8 mouse cellular contexts compared by ENCODE assay signal in the genomic region with DNA sequence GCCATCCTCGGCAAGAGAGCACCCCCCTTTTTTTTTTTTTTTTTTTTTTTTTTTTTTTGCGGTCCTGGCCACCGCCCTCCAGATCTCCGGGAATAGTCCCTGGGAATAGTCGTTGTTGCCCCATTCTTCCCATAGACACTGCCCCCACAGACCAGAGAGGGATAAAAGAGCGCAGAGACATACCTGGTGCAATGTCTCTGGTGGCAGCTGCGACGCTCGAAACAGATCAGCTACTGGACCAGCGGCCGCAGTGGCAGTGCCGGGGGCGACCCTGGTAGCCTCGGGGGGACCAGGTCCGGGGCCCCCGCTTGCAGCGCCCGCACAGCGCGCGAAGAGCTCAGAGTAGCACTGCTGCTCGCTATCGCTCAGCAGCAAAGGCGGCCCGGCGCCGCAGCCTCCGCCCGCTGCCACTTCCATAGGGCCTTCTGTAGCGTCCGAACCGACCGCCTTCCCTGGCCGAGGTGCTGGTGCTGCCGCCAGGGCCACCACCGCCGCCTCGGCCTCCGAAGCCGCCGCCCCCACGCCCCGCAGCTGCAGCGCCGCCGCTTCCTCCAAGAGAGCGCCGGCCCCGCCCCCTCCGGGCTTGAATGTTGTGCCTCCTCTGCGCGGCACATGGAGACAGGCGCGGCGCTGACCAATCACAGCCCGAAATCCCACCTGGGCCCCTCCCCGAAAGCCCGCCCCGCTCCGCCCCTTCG. TPM values are rescaled to one million over a fixed set of nuclear protein-coding genes. Genes with fewer than 3 reads are reported as not detected.
DNase-seq lines count a peak whose midpoint lies in the region; ATAC-seq and TF ChIP-seq lines count a peak whose summit lies in the region.

A gene (minus strand): TSS at position 559 of the 698 bp plus-strand sequence.

- TF ChIP-seq CTCF in small intestine, adult 2 months (IDR thresholded peaks at IDR 0.05; ENCODE audit: extremely low read depth, insufficient read length, insufficient replicate concordance, low read depth, low read length): no peak

- H3K9me3 ChIP-seq in embryonic facial prominence, embryonic 10.5 days: no peaks in the 10 kb centered on the region
- no peaks in the 10 kb centered on the region for H3K9me3 ChIP-seq in midbrain, embryonic 10.5 days (replicated peaks)

- H3K27ac ChIP-seq in embryonic facial prominence, embryonic 10.5 days (replicated peaks): no peak within 1 kb of the TSS
- peak within 1 kb of the TSS; percentile 68 for H3K27ac ChIP-seq in midbrain, embryonic 10.5 days (replicated peaks)
- H3K27ac ChIP-seq in small intestine, adult 2 months (ENCODE audit: insufficient read depth, low read depth, low read length): peak within 1 kb of the TSS; percentile 59

- H3K36me3 ChIP-seq in embryonic facial prominence, embryonic 10.5 days (replicated peaks): no peaks in the 10 kb centered on the region
- no peaks in the 10 kb centered on the region for H3K36me3 ChIP-seq in midbrain, embryonic 10.5 days
- H3K36me3 ChIP-seq in small intestine, adult 2 months (ENCODE audit: control insufficient read depth, insufficient read depth, low read length): no peaks in the 10 kb centered on the region

- H3K4me3 ChIP-seq in embryonic facial prominence, embryonic 10.5 days: peak within 1 kb of the TSS; percentile 65
- peak within 1 kb of the TSS; percentile 62 for H3K4me3 ChIP-seq in midbrain, embryonic 10.5 days
- peak within 1 kb of the TSS; percentile 93 for H3K4me3 ChIP-seq in small intestine, adult 2 months (ENCODE audit: low read depth, low read length)

- intact Hi-C loops in left cerebral cortex, postnatal 4 days (cut with DNase I): no loop called here

- peak; percentile 26 to 29 for DNase-seq in adrenal gland, postnatal 4 days (ENCODE audit: low spot score in 2 of 2)
- peak; percentile 86 for DNase-seq in embryonic facial prominence, embryonic 10.5 days (ENCODE audit: low spot score)
- peak; percentile 75 for DNase-seq in kidney, adult 11 months
- DNase-seq in left cerebral cortex, postnatal 4 days: peak; percentile 80
- peak; percentile 69 for DNase-seq in midbrain, embryonic 10.5 days (ENCODE audit: low spot score)
- DNase-seq in adipocyte (ENCODE audit: low spot score): no peak

- H3K4me1 ChIP-seq in embryonic facial prominence, embryonic 10.5 days: no peaks in the 10 kb centered on the region
- no peaks in the 10 kb centered on the region for H3K4me1 ChIP-seq in midbrain, embryonic 10.5 days
- H3K4me1 ChIP-seq in small intestine, adult 2 months (ENCODE audit: control insufficient read depth, insufficient read depth, insufficient read length, low read length): 0 out of 2 replicates have a peak, but pooled peaks cover 2% of the 10 kb centered on the region

- H3K27me3 ChIP-seq in embryonic facial prominence, embryonic 10.5 days (replicated peaks; ENCODE audit: low read depth, poor library complexity, severe bottlenecking): peaks cover 78% of the 10 kb centered on the region
- H3K27me3 ChIP-seq in midbrain, embryonic 10.5 days (ENCODE audit: low read depth, poor library complexity, severe bottlenecking): peaks cover 87% of the 10 kb centered on the region
- H3K27me3 ChIP-seq in small intestine, adult 2 months (ENCODE audit: control insufficient read depth, insufficient read depth, low read length): no peaks in the 10 kb centered on the region

- peak; percentile 94 for ATAC-seq in granulocyte monocyte progenitor cell, adult 5-6 weeks (replicated peaks; ENCODE audit: poor library complexity, severe bottlenecking)

- peak; percentile 24; the same call in 1 of the 2 replicates for TF ChIP-seq POLR2A in small intestine, adult 2 months (IDR thresholded peaks at IDR 0.05; ENCODE audit: low read depth, low read length)

- WGBS in embryonic facial prominence, embryonic 10.5 days: 16% methylated on average over 61 of the region's 61 CpGs
- 29% methylated on average over 61 of the region's 61 CpGs for WGBS in midbrain, embryonic 10.5 days
- 12% methylated on average over 61 of the region's 61 CpGs for WGBS in small intestine, adult 2 months

RNA-seq across cellular contexts. Expression of the gene that starts here (rescaled TPM):
- 1 to 10 TPM; 4.3 to 5.6 TPM for total RNA-seq in adrenal gland, postnatal 4 days (2021)
- 0.25 and 0.29 TPM in 2 replicates for polyA plus RNA-seq in embryonic facial prominence, embryonic 10.5 days (2016; fragmentation: Nextera tagmentation; extraction: Ambion mirVana)
- total RNA-seq in granulocyte monocyte progenitor cell, adult 5-6 weeks (2014; fragmentation: Nextera tagmentation): not detected in 2 replicates
- total RNA-seq in granulocyte monocyte progenitor cell, adult 5-6 weeks (2017): 0.09 and 0.15 TPM in 2 replicates
- 10 to 100 TPM; 65.3 to 69.9 TPM for total RNA-seq in left cerebral cortex, postnatal 4 days (2021)
- polyA plus RNA-seq in midbrain, embryonic 10.5 days (2016; fragmentation: Nextera tagmentation; extraction: Ambion mirVana): 0.29 and 0.31 TPM in 2 replicates
- polyA plus RNA-seq in small intestine, adult 2 months (2012; rRNA removed): 1.3 and 2.6 TPM in 2 replicates

Comparison
In these comparisons a context has a peak if more than half of its experiments do, and no peak if none do; other contexts are left out.
1. RNA of the gene that starts here (total RNA-seq): 65.3 to 69.9 TPM in left cerebral cortex, postnatal 4 days; 4.3 to 5.6 TPM in adrenal gland, postnatal 4 days and 0.09 to 0.15 TPM in granulocyte monocyte progenitor cell, adult 5-6 weeks; every median in the first group is over 10 times any median in the second.
2. Peak in DNase-seq and H3K4me3 ChIP-seq in embryonic facial prominence, embryonic 10.5 days; RNA of the gene not detected or under 1 TPM.
3. Peak in ATAC-seq in granulocyte monocyte progenitor cell, adult 5-6 weeks; RNA of the gene not detected or under 1 TPM.
4. Peak in DNase-seq, H3K4me3 ChIP-seq and H3K27ac ChIP-seq in midbrain, embryonic 10.5 days; RNA of the gene not detected or under 1 TPM.
5. Peak in every context shown above with its lines, with median percentiles within 50 percentile points of each other: H3K4me3 ChIP-seq.